Mouse (Mus musculus) olfactory bulb, adult 2 months (tissue): ENCODE results near the gene Slc7a4. TPM values are rescaled to one million over a fixed set of nuclear protein-coding genes. Genes with fewer than 3 reads are reported as not detected.

Experiments used
- H3K27ac ChIP-seq: fragments of 200-500 bp; 2 replicates; pipeline ENCODE4 v1.5.1; 2012; ENCODE audit warnings: low read depth, low read length; ENCODE audit not compliant: insufficient read depth
- H3K4me1 ChIP-seq: fragments of 200-500 bp; 2 replicates; pipeline ENCODE4 v1.6.1; 2012; ENCODE audit warnings: low read length; ENCODE audit not compliant: control insufficient read depth, insufficient read depth
- H3K4me3 ChIP-seq: fragments of 200-500 bp; 2 replicates; pipeline ENCODE4 v1.5.1; 2012; ENCODE audit warnings: mild to moderate bottlenecking, low read depth, low read length, moderate library complexity; ENCODE audit not compliant: insufficient read depth
- CTCF ChIP-seq: fragments of 200-500 bp; IDR thresholded peaks from 2 replicates; pipeline ENCODE4 v1.5.1; 2012; ENCODE audit warnings: low read depth, mild to moderate bottlenecking, low read length, moderate library complexity; ENCODE audit not compliant: insufficient read depth
- POLR2A ChIP-seq: fragments of 200-500 bp; IDR thresholded peaks from 2 replicates; pipeline ENCODE4 v1.6.1; 2012; ENCODE audit warnings: mild to moderate bottlenecking, low read depth, low read length, moderate library complexity; ENCODE audit not compliant: insufficient read depth
- WGBS: fragments of 180-500 bp; shearing (Covaris S2); methylation state at CpG from one replicate; pipeline ENCODE4 v1.1.7; 2018; 5-methylcytosine and 5-hydroxymethylcytosine counted together
- polyA plus RNA-seq: library from polyadenylated mRNA; stranded (reverse); fragments of >200 nt; gene quantifications from 2 replicates; pipeline ENCODE4 v1.2.4, GENCODE M21; 2012; ENCODE audit warnings: low replicate concordance; ENCODE audit not compliant: missing spikeins, insufficient read depth, insufficient read length

Slc7a4 gene
- polyA plus RNA-seq, 1 experiment = not detected

DNA sequence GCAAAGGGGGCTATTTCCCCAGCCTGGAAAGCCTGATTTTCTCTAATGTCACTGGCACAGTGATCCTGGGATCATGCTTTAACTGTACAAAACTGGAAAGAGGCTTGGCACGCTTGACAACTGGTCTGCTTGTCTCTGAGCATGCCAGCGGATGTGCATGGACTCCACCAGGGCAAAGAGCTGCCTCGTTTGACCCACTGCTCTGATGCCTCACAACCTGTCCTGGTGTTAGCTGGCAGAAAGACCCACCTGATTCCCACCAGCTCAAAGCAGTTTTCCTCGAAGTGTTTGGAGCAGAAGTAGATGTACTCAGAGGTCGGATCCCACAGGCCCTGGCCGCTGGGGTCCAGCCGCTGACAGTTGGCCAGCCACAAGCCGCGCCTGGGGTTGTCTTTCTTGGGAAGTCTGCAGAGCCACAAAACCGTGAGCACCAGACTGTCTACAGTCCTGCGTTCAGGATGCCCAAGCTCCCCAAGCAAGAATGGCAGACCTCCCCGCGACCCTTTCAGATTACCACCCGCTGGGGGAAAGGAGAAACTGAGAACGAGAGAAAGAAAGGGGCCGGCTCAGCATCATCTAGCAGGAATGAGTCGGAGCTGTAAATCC, 52.9 kb downstream of the Slc7a4 start:
- TF ChIP-seq POLR2A (no peak), CTCF (no peak)
- H3K4me1 ChIP-seq = peaks cover 10% of the 10 kb centered on the region; the same call in 1 of the 2 replicates
- H3K27ac ChIP-seq = peak overlapping the region; percentile 45; the same call in 1 of the 2 replicates
- peak overlapping the region; percentile 77 for H3K4me3 ChIP-seq
- 7% methylated on average over 17 of the region's 17 CpGs for WGBS

DNA sequence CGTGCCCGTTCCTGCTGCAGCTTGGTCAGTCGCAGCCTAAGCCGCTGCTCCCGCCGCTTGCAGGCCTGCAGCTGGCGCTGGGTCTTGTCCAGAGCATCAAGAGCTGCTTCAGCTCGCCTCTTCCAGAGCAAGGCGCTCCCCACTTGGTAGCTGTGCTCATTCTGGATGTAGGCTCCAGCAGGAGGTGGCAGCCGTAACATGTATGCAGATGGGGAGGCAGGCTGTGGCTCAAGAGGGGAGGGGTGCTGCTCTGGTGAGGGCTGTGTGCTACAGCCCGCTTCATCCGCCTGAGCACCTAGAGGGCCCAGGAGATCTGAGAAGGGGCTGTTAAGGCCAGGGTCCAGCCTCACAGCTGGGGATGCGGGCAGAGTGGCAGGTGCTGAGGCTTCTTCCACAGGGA, 54.7 kb downstream of the Slc7a4 start:
- 82% methylated on average over 13 of the region's 13 CpGs for WGBS
- H3K4me3 ChIP-seq = no peak overlapping the region
- TF ChIP-seq POLR2A = no peak
- no peak for TF ChIP-seq CTCF
- H3K27ac ChIP-seq = no peak overlapping the region
- peaks cover 10% of the 10 kb centered on the region; the same call in 1 of the 2 replicates for H3K4me1 ChIP-seq

DNA sequence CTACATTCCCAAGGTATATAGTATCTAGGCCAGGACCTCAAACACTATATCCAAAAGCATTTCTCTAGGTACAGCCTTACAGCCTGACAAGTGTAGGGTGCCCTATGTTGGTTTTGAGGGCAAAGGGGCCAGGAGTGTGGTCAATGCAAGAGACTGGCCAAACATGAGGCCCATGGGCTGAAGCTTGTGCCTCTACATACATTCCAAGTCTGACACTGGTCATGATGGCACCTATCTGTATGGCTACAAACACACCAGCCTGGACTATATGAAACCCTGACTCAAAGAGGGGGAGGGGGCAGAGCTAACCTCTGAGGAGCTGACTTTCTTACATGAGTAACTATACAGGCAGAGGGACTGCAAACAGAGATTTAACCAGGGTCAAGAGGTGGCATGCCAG, 55.4 kb downstream of the Slc7a4 start:
- Histone ChIP-seq H3K4me3 (no peak overlapping the region), H3K4me1 (peaks cover 10% of the 10 kb centered on the region; the same call in 1 of the 2 replicates), H3K27ac (no peak overlapping the region)
- TF ChIP-seq CTCF (no peak), POLR2A (no peak)

DNA sequence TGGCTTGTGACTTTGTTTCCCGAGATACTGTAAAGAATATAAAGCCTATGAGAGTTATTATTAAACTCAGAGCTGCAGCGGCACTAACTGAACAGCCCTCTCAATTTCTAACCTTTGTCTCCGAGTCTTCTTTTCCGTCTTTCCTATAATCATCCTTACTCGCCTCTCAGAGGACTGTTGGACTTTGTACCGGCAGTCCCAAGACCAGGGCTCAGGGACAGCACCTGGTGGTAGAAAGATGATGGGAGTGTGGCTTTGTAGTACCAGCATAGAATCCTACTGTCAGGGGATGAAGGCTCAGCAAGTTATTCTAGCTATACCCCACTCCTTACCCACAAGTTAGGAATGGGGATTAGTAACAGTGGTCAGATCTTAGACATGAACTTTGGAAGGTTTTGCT, 56.8 kb downstream of the Slc7a4 start:
- H3K4me1 ChIP-seq = peaks cover 7% of the 10 kb centered on the region; the same call in 1 of the 2 replicates
- TF ChIP-seq POLR2A (no peak), CTCF (no peak)
- no peak overlapping the region for H3K4me3 ChIP-seq
- 86% methylated on average over 6 of the region's 6 CpGs for WGBS
- no peak overlapping the region for H3K27ac ChIP-seq

DNA sequence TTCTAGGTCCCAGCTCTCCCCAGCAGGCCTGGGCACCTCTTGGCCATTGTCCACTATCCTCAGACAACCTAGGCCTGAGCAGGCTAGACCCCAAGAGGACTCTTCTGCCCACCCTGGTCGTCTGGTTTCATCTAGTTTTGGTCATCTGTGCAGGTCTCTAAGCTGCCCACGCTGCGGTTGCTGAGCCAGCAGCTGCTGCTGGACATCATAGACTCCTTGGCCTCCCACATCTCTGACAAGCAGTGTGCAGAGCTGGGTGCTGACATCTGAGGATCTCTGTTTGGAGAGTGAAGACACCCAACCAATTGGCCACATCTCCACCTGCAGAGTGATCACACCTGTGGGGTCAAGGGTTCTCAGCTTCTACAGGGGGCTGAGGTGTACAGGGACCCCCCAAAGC, 57.5 kb downstream of the Slc7a4 start:
- peaks cover 7% of the 10 kb centered on the region; the same call in 1 of the 2 replicates for H3K4me1 ChIP-seq
- WGBS = 74% methylated on average over 3 of the region's 3 CpGs
- TF ChIP-seq POLR2A (no peak), CTCF (no peak)

DNA sequence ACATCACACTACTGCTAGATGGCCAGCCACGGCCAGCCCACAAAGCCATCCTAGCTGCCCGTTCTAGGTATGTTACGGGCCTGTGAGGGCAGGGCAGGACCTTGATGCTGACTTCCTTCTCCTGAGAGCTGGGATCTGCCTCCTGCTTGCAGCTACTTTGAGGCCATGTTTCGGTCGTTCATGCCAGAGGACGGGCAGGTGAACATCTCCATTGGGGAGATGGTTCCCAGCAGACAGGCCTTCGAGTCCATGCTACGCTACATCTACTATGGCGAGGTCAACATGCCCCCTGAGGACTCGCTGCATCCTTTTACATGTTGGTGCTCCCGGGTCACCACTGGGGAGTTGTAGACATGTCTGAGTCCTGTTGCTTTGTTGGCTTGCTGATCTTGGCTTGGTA, 58.9 kb downstream of the Slc7a4 start:
- no peak overlapping the region for H3K27ac ChIP-seq
- no peak overlapping the region for H3K4me3 ChIP-seq
- H3K4me1 ChIP-seq = 0 out of 2 replicates have a peak, but pooled peaks cover 3% of the 10 kb centered on the region
- 89% methylated on average over 11 of the region's 11 CpGs for WGBS
- no peak for TF ChIP-seq POLR2A
- TF ChIP-seq CTCF = no peak

More for the DNA sequence above, 57.5 kb downstream of the Slc7a4 start:
- no peak overlapping the region for H3K4me3 ChIP-seq
- H3K27ac ChIP-seq = no peak overlapping the region

Other genes starting within 250 kb of the Slc7a4 start
- not detected in 2 replicates for gene Snap29, start 177.2 kb downstream of the Slc7a4 start, polyA plus RNA-seq
- gene Pi4ka, start 176.9 kb downstream of the Slc7a4 start, polyA plus RNA-seq = 511 TPM in 1 of 2 replicates, not detected in the other
- not detected in 2 replicates for gene Crkl, start 131.2 kb downstream of the Slc7a4 start, polyA plus RNA-seq
- gene Aifm3, start 93.6 kb downstream of the Slc7a4 start, polyA plus RNA-seq = not detected in 2 replicates
- gene Lztr1, start 74.5 kb downstream of the Slc7a4 start, polyA plus RNA-seq = not detected in 2 replicates
- gene Thap7, start 52.1 kb downstream of the Slc7a4 start, polyA plus RNA-seq = not detected in 2 replicates
- gene Lrrc74b, start 22.0 kb downstream of the Slc7a4 start, polyA plus RNA-seq = not detected in 2 replicates
- gene P2rx6, start 21.3 kb downstream of the Slc7a4 start, polyA plus RNA-seq = not detected in 2 replicates
- not detected in 2 replicates for gene Smpd4, start 36.1 kb upstream of the Slc7a4 start, polyA plus RNA-seq
- gene Ccdc74a, start 63.3 kb upstream of the Slc7a4 start, polyA plus RNA-seq = not detected in 2 replicates
- gene Med15, start 149.7 kb upstream of the Slc7a4 start, polyA plus RNA-seq = not detected in 2 replicates
- not detected in 2 replicates for gene Klhl22, start 176.4 kb upstream of the Slc7a4 start, polyA plus RNA-seq
- not detected in 2 replicates for gene Scarf2, start 214.1 kb upstream of the Slc7a4 start, polyA plus RNA-seq
- gene B830017H08Rik, start 249.9 kb upstream of the Slc7a4 start, polyA plus RNA-seq = not detected in 2 replicates